Mouse (Mus musculus): ENCODE data around the gene Cadps.
"Not testable (repeated sequence)": the region's sequence is repeated elsewhere in the genome, so short reads cannot be mapped to it uniquely, and the experiment has no call there.

Cadps gene

DNA sequence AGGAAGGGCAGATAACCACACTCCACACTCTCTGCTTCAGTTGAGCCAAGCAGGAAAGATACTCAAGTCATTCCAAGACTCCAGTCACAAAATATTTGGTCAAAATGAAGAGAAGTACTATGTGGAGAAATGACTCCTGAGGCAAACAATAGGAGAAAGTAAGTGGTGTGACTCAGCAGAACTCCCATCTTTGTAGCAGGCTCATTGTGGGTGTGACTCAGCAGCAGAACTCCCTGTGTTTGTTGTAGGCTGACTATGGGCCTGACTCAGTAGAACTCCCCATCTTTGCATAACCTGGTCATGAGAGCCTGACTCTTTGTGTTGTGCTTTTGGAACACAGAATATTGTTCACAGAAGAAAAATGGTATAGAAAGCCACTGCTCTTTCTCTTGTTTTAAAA is 231.1 kb downstream of the Cadps start:
- DNase-seq (ENCODE audit: low spot score in 2 of 2): no peak

DNA sequence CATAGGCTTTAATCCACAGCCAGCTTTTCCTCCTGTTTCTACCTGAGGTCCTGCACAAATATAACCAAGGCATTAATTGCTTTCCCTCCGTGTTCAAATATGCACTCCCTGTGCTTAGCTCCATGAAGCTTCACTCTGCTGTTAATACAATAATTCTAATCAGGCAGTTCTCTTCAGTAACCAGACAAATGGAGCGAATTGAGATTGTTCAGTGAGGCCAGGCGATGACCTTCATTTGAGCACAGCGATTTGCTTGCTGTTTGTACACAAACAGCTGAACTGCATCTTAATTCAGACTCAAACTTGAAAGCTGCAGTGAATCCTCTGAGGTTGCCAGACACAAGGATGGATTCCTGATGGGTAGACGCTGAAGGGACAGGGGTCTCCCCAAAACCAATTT is 239.3 kb downstream of the Cadps start:
- DNase-seq (ENCODE audit: low spot score in 2 of 2): no peak

DNA sequence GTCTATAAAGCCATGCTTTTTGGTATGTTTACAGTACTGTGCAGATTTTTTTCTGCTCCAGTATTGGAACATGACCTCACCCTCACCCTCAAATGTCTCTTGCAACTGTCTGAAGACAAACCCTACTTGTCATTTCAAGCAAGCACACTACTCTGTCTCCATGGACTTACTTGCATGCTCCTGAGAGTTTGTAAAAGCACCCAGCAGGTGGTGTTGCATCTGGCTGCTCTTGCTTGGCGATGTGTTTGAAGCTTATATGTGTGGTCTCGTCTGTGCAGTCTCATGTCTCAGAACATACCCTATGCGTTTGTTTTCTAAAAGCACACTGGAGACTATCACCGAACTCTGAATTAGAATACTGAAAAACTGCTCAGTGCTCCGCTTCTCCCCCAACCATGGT is 241.2 kb downstream of the Cadps start:
- DNase-seq (ENCODE audit: low spot score in 2 of 2): no peak

DNA sequence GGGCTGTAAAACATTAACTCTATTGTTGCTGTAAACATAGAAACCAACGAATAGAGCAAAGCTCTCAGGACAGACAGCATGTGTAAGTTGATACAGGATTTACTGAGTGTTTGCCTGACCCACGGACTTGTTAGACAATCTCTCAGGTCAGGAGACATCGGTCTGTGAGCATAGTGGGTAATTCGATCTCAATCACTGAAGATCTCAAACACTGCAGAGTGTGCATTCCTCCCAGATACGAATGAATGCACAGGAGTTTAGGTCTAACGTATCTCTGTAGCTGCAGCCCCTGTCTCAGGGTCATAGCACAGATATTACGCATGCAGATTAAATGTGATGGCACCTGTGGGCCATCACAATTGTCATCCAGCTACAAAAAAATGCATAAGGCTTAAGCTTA is 242.1 kb downstream of the Cadps start:
- no peak for DNase-seq (ENCODE audit: low spot score in 2 of 2)

DNA sequence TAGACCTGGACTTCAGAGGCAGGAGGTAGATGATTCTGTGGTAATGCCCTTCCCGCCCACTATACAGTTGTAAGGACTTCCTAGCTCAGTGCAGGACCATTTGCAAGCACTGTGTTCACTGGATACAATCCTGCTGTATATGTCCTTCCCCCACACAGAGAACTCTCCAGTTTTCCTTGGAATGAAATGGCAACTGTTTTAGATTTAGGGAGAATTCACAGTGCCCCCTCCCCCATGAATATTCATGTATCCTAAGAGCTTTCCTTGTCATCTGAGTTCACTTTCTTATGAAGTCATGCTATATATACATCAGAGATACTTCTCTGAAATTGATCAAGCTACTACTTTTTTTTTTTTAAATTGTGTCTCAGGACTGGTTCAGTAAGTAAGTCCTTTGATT is 244.7 kb downstream of the Cadps start:
- no peak for DNase-seq (ENCODE audit: low spot score in 2 of 2)

DNA sequence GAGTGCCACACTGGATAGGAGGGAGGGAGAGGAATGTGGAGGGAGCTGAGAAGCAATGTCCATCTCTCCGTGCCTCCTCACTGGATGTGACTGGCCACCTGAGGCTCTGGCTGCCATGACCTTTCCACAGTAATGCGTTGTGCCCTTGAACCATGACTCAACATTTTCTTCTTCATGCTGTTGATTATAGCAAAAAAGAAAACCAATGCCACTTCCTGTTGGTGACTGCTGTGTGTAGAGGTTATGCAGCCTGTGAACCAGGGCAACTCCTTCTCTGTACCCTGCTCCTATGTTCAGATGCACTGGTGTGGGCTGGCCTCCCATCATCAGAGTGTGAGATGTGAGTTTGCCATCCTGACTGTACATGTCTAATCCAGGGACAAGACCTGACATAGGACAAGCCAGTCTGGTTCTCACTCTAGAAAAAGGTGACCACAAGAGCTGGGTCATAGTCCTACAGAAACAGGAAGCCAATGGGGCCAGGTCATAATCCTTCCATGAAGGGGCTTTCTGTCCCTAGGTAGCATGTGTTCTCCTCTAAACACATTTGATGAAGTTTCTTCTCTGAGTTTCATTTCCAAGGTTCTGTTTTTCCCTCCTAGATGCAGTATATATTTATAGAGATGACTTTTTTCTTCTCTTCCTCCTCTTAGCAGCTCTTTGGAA is 245.3 kb downstream of the Cadps start:
- DNase-seq (ENCODE audit: low spot score in 2 of 2): no peak

DNA sequence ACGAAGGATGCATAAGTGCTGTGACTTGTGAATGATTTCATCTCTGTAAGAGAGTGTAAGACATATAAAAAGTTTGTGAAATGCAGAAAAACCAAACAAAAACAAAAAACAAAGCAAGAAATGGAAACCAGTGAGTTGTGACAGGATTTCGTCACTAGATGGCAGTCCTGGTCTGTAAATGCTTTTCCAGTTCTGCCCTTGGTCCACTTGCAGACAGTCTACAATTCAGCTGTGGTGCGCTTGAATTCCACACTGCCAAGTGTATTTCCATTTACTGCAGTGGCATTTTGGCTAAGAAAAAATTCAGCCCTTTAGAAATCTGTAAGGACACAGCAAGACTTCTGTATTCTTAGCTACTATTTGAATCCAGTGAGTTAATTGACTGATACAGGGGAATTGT is 247.8 kb downstream of the Cadps start:
- DNase-seq (ENCODE audit: low spot score in 2 of 2): peak; percentile 65 to 70

DNA sequence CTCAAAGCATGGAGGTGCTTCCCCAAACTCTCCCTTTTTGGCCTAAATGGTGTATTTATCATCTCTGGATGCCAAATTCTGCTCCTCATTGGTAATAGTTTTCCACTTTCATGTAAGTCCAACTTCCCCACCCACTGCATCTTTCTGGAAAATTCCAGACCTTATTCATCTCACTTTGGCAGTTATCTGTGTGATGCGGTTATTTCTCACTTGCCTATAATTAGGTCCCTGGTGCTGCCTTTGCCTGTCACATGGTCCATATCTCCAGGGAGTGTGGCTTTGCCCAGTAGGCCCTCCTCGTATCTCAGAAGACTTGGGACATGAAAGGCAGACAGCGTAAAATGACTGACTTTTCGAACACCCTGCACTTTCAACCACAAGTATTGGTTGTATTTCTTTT is 248.5 kb downstream of the Cadps start:
- DNase-seq (ENCODE audit: low spot score in 2 of 2): no peak

DNA sequence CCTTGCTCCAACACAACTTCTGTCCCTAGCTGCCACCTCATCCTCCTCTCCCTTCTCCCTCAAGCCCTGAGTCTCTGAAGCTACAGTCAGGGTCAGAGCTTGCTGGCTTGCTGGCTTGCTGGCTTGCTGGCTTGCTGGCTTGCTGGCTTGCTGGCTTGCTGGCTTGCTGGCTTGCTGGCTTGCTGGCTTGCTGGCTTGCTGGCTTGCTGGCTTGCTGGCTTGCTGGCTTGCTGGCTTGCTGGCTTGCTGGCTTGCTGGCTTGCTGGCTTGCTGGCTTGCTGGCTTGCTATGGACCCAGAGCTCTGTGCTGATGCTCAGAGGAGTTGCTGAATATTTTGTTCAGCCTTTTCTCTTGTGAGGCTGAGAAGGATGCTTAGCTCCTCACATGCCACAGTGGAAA is 261.1 kb downstream of the Cadps start:
- DNase-seq (ENCODE audit: low spot score in 2 of 2): not testable (repeated sequence)

DNA sequence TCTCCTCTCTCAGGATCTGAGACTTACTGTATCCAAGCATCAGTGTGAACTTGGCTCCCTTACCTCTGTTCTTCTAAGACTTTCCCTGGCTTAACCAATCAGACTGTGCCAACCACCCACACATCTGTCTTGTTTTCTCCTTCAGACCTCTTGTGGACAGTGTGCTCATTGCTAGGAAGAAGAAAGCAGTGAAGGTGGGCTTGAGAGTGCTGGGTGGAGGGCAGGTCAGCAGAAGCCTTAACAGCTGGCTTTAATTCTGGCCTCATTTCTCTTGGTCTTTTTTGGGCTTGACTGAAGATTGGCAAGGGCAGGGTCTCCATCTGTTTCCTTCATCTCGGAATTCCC is 262.7 kb downstream of the Cadps start:
- no peak for DNase-seq (ENCODE audit: low spot score in 2 of 2)

DNA sequence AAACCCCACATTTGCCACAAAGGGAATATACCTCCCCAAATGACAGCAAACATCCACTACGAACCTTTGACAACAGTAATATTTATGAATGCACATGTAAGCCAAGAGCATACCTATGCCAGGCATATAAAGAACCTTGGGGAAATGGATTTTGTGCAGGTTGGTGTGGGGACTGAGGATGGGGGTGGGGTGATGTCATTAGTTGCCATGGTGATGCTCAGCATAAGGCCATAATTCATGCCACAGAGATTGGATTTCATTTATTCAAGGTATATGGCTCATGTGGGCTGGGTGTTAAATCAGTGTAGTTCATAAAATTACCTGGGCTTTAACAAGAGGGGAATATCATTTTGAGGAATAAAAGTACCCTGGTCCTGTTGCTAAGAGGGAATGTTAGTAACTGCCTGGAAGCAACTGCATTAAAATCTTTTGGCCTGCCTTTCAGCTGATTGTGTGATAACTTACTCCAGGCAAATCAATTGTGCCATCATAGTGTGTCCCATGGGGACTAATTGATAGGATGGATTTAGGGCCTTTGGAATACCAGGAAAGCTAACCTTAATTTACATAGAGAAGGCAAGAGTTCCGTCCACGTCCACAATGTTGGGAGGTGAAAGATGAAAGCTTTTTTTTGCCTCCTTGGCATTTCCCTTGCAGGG is 263.2 kb downstream of the Cadps start:
- no peak for DNase-seq (ENCODE audit: low spot score in 2 of 2)

DNA sequence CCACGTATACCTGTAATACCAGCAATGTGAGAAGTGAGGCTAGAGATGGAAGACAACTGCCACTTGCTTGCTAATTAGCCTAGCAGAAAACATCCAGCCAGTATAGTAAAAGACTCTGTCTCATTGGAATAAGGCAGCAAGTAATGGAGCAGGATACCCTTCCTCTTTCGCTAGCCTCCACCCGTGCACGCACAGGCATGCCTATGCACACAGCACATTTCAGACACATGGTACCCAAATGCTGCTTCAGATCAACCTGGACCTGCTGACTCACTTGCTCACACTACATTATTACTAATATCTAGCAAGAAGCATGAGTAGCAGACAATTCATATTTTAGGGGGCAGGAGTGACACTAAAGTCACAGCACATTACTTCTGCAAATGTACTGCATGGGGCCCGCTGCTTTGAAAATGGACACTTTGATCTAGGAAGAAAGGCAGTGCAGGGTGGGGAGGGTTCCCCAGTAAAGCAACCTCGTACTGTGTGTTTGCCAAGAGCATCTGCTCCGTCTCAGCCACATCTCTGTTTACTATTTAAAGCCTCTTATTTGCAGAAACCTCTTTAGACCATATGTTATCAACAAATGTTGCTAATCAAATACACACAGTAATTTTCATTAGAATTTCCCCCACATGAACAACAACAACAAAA is 263.8 kb downstream of the Cadps start:
- DNase-seq (ENCODE audit: low spot score in 2 of 2): no peak

DNA sequence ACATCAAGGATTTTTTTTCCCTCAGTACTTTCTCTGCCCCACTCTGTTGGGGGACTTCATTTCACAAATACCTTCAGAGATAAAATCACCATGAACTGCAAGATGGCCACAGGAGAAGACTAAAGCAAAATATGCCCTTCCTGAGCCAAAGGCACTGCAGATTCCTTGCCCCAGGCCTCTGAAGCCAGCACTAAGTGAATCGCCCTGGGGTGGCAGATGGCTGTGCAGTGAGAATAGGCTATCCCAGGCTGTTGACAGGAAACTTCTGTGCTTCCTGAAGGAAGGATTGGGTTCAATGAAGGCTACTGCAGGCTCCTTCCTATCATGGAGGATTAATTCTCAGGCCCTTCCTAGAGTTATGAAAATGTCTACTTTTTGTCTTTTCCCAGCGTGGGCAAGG is 268.4 kb downstream of the Cadps start:
- DNase-seq (ENCODE audit: low spot score in 2 of 2): no peak

DNA sequence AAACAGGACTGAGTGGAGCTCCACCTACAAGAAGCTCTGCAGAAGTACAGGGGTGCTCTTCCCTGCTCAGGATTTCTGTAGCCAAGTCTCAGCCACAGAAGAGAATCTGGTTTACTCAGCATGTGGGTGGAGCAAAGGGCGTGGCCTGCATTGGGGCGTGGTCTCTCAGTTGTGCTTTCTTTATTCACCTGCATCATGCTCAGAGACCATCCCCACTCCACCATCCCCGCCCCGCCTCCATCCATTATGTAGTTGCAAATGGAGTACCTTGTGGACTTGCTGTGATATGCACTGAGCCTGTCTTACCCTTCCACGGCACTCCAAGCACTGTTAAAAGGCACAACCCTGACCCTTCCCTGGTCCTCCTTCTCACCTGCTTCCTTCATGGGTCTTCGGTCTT is 271.5 kb downstream of the Cadps start:
- DNase-seq (ENCODE audit: low spot score in 2 of 2): no peak

DNA sequence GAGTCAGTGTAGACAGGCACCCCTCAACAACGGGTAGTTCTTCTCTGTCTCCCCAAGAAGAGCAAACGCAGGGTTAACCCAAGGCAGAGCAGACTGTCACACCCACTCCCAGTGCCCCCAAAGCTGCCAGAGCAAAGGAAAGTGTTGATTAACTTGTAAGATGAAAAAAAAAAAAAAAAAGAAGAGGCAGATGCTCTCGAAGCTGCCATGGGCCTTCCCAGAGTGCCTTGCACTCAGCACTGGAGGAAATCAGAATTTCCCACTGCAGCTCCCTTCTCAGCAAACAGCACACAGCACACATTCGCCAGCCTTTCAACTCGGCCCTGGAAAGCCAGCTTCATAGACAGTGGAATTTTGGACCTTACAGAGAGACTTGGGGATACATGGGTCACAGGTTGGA is 271.9 kb downstream of the Cadps start:
- DNase-seq (ENCODE audit: low spot score in 2 of 2): no peak

DNA sequence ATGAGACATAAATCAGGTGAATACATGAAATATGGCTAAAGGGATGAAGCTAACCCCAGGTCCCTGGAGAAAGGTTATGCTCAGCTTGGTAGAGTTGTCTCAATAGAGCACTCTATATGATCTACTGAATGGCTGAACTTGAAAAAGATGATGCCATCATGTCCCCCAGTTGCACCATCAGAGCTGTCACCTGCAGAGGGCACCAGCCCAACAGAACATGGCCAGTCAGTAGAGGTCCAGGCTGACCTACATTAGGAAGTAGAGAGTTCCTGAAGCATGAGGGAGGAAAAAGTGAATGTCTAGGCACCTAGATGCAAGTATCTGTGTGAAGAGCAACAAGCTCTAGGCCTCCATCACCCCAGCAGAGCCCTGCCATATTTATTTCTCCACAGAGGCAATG is 273.6 kb downstream of the Cadps start:
- DNase-seq (ENCODE audit: low spot score in 2 of 2): no peak

DNA sequence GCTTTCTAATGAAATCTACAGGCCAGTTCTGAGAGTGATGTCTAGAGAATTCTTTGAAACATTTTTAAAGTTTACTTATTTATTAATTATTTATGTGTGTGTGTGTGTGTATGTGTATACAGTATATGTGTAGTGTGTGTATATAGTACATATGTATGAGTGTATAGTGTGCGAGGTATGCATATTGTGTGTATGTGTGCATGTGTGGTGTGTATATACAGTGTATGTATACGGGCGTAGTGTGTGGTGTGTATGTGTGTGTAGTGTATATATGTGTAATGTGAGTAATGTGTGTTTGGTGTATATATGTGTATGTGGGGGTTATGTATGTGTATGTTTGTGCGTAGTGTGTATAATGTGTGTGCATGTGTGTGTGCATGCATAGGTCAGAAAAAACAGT is 275.4 kb downstream of the Cadps start:
- no peak for DNase-seq (ENCODE audit: low spot score in 2 of 2)

DNA sequence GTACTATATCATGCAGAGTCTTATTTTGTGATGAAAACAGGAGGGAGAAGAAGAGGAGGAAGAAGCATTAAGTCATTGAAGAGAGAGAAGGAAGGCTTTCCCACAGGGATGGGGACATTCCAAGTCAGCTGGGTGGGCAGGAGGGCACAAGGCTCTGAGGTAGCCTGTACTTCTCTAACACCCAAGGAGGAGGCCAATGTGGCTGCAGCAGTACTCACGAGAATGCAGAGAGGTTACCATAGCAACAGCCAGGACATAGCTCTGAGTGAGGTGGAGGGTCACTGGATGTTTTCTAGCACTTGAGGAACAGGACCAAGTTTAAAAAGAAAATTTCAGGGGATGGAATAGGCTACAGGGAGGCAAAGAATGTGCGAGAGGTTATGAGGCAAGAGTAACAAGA is 281.1 kb downstream of the Cadps start:
- no peak for DNase-seq (ENCODE audit: low spot score in 2 of 2)

DNA sequence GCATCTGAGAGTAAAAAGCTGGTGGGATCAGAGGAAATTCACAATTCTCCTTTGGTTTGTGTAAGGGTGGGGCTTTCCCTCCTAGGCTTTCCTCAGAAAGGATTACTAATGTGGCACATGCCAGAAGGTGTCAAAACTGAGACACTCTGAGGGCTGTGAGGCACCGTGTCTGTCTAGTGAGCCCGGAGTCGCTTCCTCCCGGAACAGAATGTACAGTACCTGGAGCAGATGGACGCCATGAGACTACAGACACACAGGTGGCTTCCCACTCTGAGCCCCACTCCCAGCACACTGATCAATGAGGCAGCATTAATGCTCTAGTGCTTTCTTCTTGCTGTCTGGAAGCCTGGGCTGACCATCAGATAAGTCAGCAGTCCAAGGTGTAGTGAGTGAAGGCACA is 283.8 kb downstream of the Cadps start:
- DNase-seq (ENCODE audit: low spot score in 2 of 2): peak in 1 of 2 experiments; percentile 34

DNA sequence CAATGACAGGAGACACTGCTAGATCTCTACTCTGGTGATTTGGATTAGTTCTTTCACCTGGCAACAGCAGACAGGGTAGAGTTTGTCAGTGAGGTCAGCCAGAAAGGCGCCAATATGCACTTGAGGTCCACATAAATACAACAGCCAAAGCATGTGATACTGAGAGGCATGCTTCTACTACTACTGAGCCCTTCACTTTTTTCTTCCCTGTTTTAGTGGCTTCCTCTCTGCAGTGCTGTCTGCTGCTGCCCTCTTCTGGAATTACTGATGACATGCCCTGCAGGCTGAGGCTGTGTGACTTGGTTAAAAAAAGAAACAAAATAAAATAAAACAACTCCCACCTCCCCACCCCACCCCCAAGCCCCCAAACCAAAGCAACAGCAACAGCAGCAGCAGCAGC is 291.8 kb downstream of the Cadps start:
- peak; percentile 49 to 67 for DNase-seq (ENCODE audit: low spot score in 2 of 2)

DNA sequence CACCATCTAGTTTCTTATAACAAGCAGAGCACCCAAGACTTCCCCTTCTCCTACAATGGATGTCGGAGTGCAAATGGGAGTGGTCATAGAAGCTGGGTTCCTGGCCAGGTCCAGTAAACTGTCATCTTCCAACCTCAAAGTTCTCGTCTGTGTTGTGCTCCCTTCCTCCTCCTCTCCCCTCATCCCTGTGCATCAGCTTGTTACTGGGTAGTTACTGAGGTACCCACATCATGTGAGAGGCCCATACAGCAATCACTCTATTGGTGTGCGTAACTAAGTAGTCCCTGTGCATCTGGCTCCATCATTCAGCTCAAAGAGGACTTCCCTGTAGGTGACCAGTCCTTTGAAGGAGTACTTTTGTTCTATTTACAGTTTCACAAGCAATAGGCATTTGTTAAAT is 292.3 kb downstream of the Cadps start:
- DNase-seq (ENCODE audit: low spot score in 2 of 2): no peak

DNA sequence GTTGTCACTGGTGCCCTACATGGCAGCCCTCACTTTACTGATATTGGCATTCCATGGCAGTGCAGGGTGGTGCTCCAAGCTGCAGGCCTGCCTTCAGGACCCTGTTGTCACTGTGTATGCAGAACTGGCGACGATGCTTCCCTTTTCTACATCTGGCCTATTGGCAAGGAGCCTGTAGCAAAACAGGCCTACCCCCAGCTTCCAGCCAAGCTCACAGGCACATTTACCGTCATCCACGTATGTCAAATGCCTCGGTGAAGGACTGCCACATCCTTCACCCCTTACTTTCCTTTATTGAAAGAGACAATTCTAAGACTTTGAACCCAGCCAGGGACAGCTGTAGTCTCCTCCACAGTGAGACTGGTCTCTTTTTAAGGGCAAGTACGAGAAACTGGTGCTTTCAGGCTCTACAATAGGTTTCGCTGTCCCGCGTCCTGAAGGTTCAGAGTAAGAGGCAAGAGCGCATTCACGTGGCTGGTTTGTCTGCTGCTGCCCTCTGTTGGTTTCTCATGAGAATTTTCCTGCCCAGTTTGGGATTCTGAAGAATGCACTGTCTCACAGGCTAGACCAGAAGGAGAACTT is 292.8 kb downstream of the Cadps start:
- DNase-seq (ENCODE audit: low spot score in 2 of 2): peak; percentile 70

DNA sequence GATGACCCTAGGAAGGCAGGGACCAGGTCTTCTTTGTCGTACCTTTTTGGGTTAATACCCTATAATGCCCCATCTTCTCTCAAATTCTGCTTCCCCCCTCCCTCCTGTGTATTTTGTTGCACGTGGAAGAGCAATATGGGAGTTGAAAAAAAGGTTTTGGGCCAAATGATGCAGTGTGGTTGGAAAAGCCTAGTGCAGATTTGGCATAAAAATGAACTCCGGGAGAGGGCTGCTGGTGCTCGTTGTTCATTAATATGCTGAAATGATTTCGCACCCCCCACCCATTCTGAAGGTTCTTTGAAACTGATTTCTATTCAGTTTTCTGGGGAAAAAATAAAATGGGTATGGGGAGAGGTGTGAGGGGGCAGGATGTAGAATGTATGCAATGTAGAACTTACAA is 295.6 kb downstream of the Cadps start:
- DNase-seq (ENCODE audit: low spot score in 2 of 2): no peak
